In the genomic region with DNA sequence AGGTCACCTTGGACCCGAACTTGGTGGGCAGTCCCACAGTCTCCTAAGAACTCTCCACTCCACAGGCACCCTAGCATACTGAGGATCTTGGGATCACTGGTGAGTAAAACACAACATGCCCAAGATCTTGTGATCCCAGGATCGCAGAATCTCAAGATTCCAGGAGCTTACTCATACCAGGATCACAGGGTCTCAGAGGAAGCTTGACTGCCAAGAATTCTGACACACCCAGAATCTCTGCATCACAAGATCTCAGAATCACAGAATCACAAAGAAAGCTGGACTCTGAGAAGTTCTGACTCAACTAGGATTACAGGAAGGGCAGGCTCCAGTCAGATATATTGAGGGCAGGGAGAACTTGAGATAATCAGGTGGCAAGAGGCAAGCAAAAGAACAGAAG, we compare ENCODE assay signal across 17 mouse cellular contexts. TPM values are rescaled to one million over a fixed set of nuclear protein-coding genes. Genes with fewer than 3 reads are reported as not detected.
DNase-seq lines count a peak whose midpoint lies in the region.
"Had no signal": no experiment of that assay in that cellular context is flagged by ENCODE, and none has a peak within 500 bp of the region (broad histone marks: within the 10 kb centered on the region; RNA-seq: fewer than 3 reads in every experiment).

No protein-coding gene starts in this region.

- peak; percentile 93 for DNase-seq in 3T3-L1 (ENCODE audit: low read depth, low spot score)
- DNase-seq in NIH3T3 (ENCODE audit: low read depth), result peak; percentile 82
- DNase-seq in ZHBTc4 (ENCODE audit: low read depth, low spot score), result peak; percentile 44
- DNase-seq in frontal cortex, postnatal 36 days (ENCODE audit: low spot score in 2 of 2), result no peak
- no peak for DNase-seq in adrenal gland, postnatal 14 days
- DNase-seq in kidney, postnatal 4 days, result no peak
- DNase-seq: adrenal gland, adult 8-10 months; adrenal gland, postnatal 25 days; cerebellum, adult 11 months; cerebellum, adult 18-20 months; cerebellum, adult 8-10 months; cerebellum, adult 9-11 months; cerebellum, postnatal 14 days; cerebellum, postnatal 36 days; embryo, embryonic 11 days had no signal

RNA-seq across cellular contexts. Expression of a gene that starts 39.0 kb away (rescaled TPM):
- not detected in 2 replicates for total RNA-seq in adrenal gland, postnatal 14 days (2021)
- total RNA-seq: adrenal gland, adult 8-10 months; adrenal gland, postnatal 25 days; adrenal gland, postnatal 4 days; common myeloid progenitor, adult 5-6 weeks had no signal

RNA-seq across cellular contexts. Expression of a gene that starts 55.3 kb away (rescaled TPM):
- 0.07 and 0.08 TPM in 2 replicates for total RNA-seq in adrenal gland, postnatal 14 days (2021)
- total RNA-seq: common myeloid progenitor, adult 5-6 weeks had no signal

Comparison
In these comparisons a context has a peak if more than half of its experiments do, and no peak if none do; other contexts are left out.
1. DNase-seq: peak in 3T3-L1 (single experiment), NIH3T3 (single experiment) and ZHBTc4 (single experiment); none in frontal cortex, postnatal 36 days (0 of 2), adrenal gland, postnatal 14 days (single experiment) and kidney, postnatal 4 days (0 of 2).